Mouse (Mus musculus): ENCODE results near the gene N4bp1. TPM values are rescaled to one million over a fixed set of nuclear protein-coding genes. Genes with fewer than 3 reads are reported as not detected.

The N4bp1 gene
- polyA plus RNA-seq, 1 experiment, result 6.7 TPM

DNA sequence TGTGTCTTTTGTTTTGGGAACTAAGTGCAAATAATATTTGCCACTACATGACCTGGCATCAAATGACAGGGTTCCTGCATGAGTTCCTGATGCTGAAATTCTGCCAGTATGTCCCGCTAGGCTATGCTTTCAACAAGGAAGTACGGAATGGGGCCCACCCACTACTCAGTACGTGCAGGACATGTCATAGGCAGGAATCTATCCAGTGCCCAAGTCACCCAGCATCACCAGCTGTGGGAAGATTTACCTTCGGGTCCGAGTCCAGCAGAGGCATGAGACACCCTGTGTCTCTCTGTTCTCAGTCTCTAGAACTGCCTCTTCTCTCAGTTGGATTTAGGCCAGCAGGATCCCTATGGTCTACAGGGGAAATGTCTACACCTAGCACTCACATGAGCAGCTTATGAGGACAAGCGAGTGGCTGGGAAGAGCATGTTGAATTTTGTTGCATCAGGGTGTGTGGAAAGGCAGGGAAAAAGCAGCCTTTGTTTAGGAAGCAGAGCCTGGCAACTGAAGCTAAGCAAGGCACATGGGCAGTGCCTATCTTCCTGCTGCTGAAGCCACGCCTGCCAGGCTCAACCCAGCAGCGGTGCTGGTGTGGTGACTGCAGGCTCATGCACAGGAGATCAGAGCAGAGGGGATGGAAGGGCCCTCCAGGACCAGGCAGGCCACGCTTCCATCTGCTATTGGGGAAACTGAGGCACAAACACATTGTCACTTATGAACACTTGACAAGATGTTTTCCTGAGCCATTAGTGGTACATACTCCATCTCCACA is 59.2 kb downstream of the N4bp1 start:
- Histone ChIP-seq H3K4me1 (ENCODE audit: control insufficient read depth, insufficient read depth, low read length) (no peaks in the 10 kb centered on the region), H3K27me3 (ENCODE audit: control insufficient read depth, insufficient read depth, low read length) (no peaks in the 10 kb centered on the region), H3K4me3 (ENCODE audit: control insufficient read depth, low read depth, low read length) (no peak overlapping the region), H3K27ac (ENCODE audit: control insufficient read depth, insufficient read depth, low read depth, low read length) (no peak overlapping the region), H3K36me3 (ENCODE audit: control insufficient read depth, insufficient read depth, low read length) (no peaks in the 10 kb centered on the region)
- TF ChIP-seq POLR2A (IDR thresholded peaks at IDR 0.05; ENCODE audit: control insufficient read depth, low read depth, low read length) (no peak), CTCF (IDR thresholded peaks at IDR 0.05; ENCODE audit: control insufficient read depth, insufficient read depth, insufficient replicate concordance, low read depth, low read length) (no peak)

DNA sequence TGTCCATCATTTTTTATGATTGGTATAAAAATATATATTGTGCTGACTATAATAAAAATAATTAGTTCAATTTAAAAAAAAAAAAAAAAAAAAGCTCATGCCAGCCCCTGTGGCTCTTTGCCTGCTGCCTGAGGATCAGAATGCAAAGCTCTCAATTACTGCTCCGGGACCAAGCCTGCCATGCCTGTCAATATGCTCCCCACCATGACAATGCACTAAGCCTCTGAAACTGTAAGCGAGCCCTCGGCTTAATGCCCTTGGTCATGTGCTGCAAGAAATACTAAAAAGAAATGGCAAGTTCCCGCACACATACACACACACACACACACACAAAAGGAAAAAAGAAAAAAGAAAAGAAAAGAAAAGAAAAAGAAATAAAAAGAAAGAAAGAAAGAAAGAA is 60.3 kb downstream of the N4bp1 start:
- Histone ChIP-seq H3K4me1 (ENCODE audit: control insufficient read depth, insufficient read depth, low read length) (no peaks in the 10 kb centered on the region; the same call in 1 of the 2 replicates), H3K36me3 (ENCODE audit: control insufficient read depth, insufficient read depth, low read length) (no peaks in the 10 kb centered on the region), H3K4me3 (ENCODE audit: control insufficient read depth, low read depth, low read length) (no peak overlapping the region)

GRCm38 (mm10) chr8:86820756-86821201 is 64.3 kb downstream of the N4bp1 start:
- Histone ChIP-seq H3K4me1 (ENCODE audit: control insufficient read depth, insufficient read depth, low read length) (no peaks in the 10 kb centered on the region; the same call in 1 of the 2 replicates), H3K4me3 (ENCODE audit: control insufficient read depth, low read depth, low read length) (no peak overlapping the region), H3K36me3 (ENCODE audit: control insufficient read depth, insufficient read depth, low read length) (no peaks in the 10 kb centered on the region), H3K27me3 (ENCODE audit: control insufficient read depth, insufficient read depth, low read length) (no peaks in the 10 kb centered on the region), H3K27ac (ENCODE audit: control insufficient read depth, insufficient read depth, low read depth, low read length) (no peak overlapping the region)
- no peak for TF ChIP-seq POLR2A (IDR thresholded peaks at IDR 0.05; ENCODE audit: control insufficient read depth, low read depth, low read length)
- peak; percentile 71; the same call in 1 of the 2 replicates for TF ChIP-seq CTCF (IDR thresholded peaks at IDR 0.05; ENCODE audit: control insufficient read depth, insufficient read depth, insufficient replicate concordance, low read depth, low read length)

More for the DNA sequence above, 60.3 kb downstream of the N4bp1 start:
- no peak for TF ChIP-seq CTCF (IDR thresholded peaks at IDR 0.05; ENCODE audit: control insufficient read depth, insufficient read depth, insufficient replicate concordance, low read depth, low read length)
- TF ChIP-seq POLR2A (IDR thresholded peaks at IDR 0.05; ENCODE audit: control insufficient read depth, low read depth, low read length), result no peak
- Histone ChIP-seq H3K27me3 (ENCODE audit: control insufficient read depth, insufficient read depth, low read length) (no peaks in the 10 kb centered on the region), H3K27ac (ENCODE audit: control insufficient read depth, insufficient read depth, low read depth, low read length) (no peak overlapping the region)

DNA sequence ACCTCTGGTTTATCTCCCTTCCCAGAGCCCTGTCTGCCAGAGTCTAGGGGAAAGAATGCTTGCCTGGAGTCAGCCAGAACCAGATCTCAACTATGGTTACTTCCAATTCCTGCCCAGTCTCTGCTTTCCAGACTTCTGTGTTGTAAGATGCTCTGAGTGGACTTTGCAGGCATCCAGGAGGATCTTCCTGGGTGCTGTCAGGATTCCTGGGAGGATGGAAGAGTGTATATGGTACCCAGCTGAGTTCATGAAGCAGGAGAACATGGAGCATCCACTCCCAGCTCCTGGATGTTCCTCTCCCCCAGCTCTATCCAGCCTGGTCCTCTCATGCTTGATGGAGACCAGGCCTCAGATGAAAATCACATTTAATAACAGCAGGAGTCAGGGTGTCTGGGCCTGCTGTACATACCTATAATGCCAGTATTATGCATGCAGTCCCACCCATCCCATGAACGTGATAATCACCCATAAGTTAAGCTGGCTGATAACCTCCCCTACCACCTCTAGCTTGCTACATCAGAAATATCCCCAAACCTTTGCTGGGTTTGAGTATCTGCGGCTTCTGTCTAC is 64.8 kb downstream of the N4bp1 start:
- H3K36me3 ChIP-seq (ENCODE audit: control insufficient read depth, insufficient read depth, low read length), result no peaks in the 10 kb centered on the region
- no peaks in the 10 kb centered on the region for H3K27me3 ChIP-seq (ENCODE audit: control insufficient read depth, insufficient read depth, low read length)
- H3K4me3 ChIP-seq (ENCODE audit: control insufficient read depth, low read depth, low read length), result no peak overlapping the region
- no peaks in the 10 kb centered on the region; the same call in 1 of the 2 replicates for H3K4me1 ChIP-seq (ENCODE audit: control insufficient read depth, insufficient read depth, low read length)
- H3K27ac ChIP-seq (ENCODE audit: control insufficient read depth, insufficient read depth, low read depth, low read length), result no peak overlapping the region
- TF ChIP-seq CTCF (IDR thresholded peaks at IDR 0.05; ENCODE audit: control insufficient read depth, insufficient read depth, insufficient replicate concordance, low read depth, low read length) (no peak), POLR2A (IDR thresholded peaks at IDR 0.05; ENCODE audit: control insufficient read depth, low read depth, low read length) (no peak)

DNA sequence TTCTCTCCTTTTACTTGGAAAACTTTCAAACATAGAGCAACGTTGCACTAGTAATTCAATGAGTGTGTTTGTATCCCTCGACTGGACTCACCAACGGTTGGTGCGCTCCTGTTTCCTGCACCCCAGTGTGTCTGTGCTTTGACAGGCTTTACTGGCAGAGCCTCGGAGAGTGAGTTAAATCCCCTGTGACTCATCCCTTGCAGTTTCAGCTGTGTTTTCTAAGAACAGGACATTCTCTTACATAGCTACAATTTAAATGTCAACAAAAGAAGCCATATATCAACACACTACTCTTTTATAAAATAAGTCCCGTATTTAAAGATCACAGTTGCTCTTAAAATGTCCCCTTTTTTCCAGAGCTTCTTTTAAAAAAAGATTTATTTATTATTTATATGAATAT is 65.6 kb downstream of the N4bp1 start:
- H3K27me3 ChIP-seq (ENCODE audit: control insufficient read depth, insufficient read depth, low read length), result no peaks in the 10 kb centered on the region
- TF ChIP-seq CTCF (IDR thresholded peaks at IDR 0.05; ENCODE audit: control insufficient read depth, insufficient read depth, insufficient replicate concordance, low read depth, low read length), result no peak
- no peak for TF ChIP-seq POLR2A (IDR thresholded peaks at IDR 0.05; ENCODE audit: control insufficient read depth, low read depth, low read length)
- H3K36me3 ChIP-seq (ENCODE audit: control insufficient read depth, insufficient read depth, low read length), result no peaks in the 10 kb centered on the region
- no peaks in the 10 kb centered on the region; the same call in 1 of the 2 replicates for H3K4me1 ChIP-seq (ENCODE audit: control insufficient read depth, insufficient read depth, low read length)
- H3K4me3 ChIP-seq (ENCODE audit: control insufficient read depth, low read depth, low read length), result no peak overlapping the region
- H3K27ac ChIP-seq (ENCODE audit: control insufficient read depth, insufficient read depth, low read depth, low read length), result no peak overlapping the region

DNA sequence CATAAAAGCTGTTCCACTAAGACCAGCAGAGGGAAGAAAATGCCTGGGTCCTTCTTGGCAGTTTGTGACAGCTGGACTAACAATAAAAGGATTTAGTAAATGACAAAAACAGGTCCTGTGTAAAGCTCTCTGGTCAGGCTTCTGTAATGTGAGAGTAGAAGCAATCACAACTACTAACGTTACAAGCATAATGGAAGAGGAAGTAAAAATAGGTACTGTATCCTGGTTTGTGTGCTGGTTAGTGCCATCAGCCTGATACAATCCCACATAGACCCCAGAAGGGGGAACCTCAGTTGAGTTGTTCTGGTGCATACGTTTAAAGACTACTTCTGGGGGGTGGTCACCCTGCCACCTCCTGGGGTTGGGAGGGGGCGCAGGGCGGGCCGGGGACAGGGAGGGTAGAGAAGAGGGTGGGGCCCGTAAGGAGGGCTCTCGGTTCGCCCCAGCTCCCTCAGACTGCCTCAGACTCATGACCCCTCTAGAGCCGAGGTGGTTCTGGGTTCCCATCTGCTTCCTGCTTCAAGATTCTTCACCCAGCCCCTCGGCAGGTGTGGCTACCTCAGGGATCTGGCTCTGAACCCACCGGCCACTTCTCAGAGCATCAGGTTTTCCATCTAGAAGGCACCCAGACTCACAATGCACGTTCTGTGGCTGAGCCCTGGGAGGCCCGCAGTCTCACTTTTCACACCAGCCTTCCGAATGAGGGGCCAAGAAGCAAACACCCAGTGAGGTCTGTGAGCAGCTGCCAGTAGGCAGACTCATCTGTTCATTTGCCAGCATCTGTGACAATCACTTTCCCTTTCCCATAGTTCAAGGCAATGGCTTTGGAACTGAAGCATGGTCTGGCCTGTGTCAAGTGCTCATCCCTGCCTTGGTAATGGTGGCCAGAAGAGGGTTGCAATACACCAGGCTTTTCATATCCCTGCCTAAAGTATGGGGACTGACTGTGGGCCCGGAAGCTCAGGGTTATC is 75.8 kb downstream of the N4bp1 start:
- H3K27ac ChIP-seq (ENCODE audit: control insufficient read depth, insufficient read depth, low read depth, low read length), result no peak overlapping the region
- H3K4me1 ChIP-seq (ENCODE audit: control insufficient read depth, insufficient read depth, low read length), result no peaks in the 10 kb centered on the region
- H3K27me3 ChIP-seq (ENCODE audit: control insufficient read depth, insufficient read depth, low read length), result no peaks in the 10 kb centered on the region
- no peak for TF ChIP-seq CTCF (IDR thresholded peaks at IDR 0.05; ENCODE audit: control insufficient read depth, insufficient read depth, insufficient replicate concordance, low read depth, low read length)
- TF ChIP-seq POLR2A (IDR thresholded peaks at IDR 0.05; ENCODE audit: control insufficient read depth, low read depth, low read length), result no peak
- H3K4me3 ChIP-seq (ENCODE audit: control insufficient read depth, low read depth, low read length), result no peak overlapping the region
- no peaks in the 10 kb centered on the region for H3K36me3 ChIP-seq (ENCODE audit: control insufficient read depth, insufficient read depth, low read length)
